Mouse (Mus musculus) large intestine, adult 2 months (tissue): ENCODE data around the gene Gbx1. TPM values are rescaled to one million over a fixed set of nuclear protein-coding genes. Genes with fewer than 3 reads are reported as not detected.
A peak's percentile ranks its signal among the peaks of the same experiment; 100 is the strongest.

Experiments used
- DNase-seq: peaks from one replicate; pipeline ENCODE4 v3.0.0-alpha.2; 2012; ENCODE audit warnings: low read depth, low spot score
- WGBS: fragments of 180-500 bp; shearing (Covaris S2); methylation state at CpG from one replicate; pipeline ENCODE4 v1.1.7; 2018; 5-methylcytosine and 5-hydroxymethylcytosine counted together
- polyA plus RNA-seq: library from polyadenylated mRNA; depleted of rRNA; stranded (reverse); fragments of >200 nt; gene quantifications from 2 replicates; pipeline ENCODE4 v1.2.3, GENCODE M21; 2012; rRNA removed

Gbx1 gene
- polyA plus RNA-seq, 1 experiment, result 0.02 TPM

- DNase-seq, result no peak
- 18% methylated on average over 11 of the region's 11 CpGs for WGBS
Observed at GRCm38 (mm10) chr5:24483326-24483725, 43.7 kb downstream of the Gbx1 start.

- DNase-seq, result no peak
- WGBS, result 47% methylated on average over 41 of the region's 41 CpGs
Observed at GRCm38 (mm10) chr5:24482247-24483079, 44.5 kb downstream of the Gbx1 start.

DNA sequence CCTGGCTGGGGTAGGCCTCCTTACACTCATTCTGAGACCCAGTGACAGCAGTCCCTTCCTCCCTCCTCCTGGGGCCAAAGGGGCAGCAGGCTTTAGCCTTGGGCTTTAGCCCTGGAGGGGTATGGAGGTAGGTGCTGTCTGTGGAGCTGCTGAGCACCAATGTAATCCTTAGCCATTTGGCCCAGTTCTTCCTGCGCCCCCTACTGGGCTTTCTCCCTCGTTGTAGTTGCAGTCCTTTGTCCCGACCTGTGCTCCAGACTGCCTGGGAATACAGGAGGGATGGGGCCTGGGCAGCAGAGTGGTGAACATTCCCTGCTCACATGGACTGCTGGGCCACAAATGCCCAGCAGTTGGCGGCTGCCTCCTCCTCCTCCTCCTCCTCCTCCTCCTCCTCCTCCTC is 45.4 kb downstream of the Gbx1 start:
- WGBS, result 18% methylated on average over 4 of the region's 4 CpGs
- DNase-seq, result no peak

GRCm38 (mm10) chr5:24477909-24478308 is 49.1 kb downstream of the Gbx1 start:
- no peak for DNase-seq
- 89% methylated on average over 9 of the region's 9 CpGs for WGBS

DNA sequence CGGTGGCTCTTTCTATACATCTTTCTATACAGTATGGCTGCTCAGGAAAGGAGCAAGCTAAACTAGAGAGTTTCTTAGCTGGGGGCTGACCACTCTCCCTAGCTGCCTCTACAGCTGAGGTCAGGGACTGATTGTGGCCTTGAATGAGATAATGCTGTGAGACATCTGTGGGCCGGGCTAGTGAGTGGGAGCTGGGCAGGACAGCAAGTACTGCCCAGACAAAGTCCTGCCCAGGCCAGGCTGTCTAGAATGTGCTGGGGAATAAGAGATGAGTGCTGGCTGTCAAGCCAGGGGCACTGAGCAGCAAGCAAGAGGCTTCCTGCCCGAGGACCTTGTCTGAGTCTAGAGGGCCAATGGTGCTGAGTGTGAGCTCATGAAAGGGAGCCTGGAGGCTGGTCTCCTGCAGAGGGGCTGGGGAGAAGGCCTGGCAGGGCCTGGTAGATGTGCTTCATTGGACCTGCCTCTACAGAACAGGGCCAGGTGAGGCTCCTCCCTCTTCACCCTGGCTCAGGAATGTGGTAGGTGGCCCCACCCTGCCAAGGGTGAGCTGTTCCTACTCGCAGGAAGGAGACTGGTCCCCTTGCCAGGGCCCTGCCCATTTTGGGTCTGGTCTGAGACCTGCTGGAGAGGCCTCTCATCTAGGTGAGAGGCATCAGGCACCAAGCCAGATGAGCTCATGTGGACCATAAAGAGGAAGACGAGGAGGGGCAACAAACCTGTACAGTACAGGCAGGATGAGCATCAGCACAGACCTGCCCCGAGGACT is 51.3 kb downstream of the Gbx1 start:
- WGBS, result 30% methylated on average over 6 of the region's 6 CpGs
- peak; percentile 59 for DNase-seq

GRCm38 (mm10) chr5:24474723-24475261 is 52.2 kb downstream of the Gbx1 start:
- DNase-seq, result no peak
- 17% methylated on average over 67 of the region's 67 CpGs for WGBS

- DNase-seq, result no peak
- WGBS, result 20% methylated on average over 77 of the region's 77 CpGs
Observed at GRCm38 (mm10) chr5:24474025-24474722, 52.8 kb downstream of the Gbx1 start.

DNA sequence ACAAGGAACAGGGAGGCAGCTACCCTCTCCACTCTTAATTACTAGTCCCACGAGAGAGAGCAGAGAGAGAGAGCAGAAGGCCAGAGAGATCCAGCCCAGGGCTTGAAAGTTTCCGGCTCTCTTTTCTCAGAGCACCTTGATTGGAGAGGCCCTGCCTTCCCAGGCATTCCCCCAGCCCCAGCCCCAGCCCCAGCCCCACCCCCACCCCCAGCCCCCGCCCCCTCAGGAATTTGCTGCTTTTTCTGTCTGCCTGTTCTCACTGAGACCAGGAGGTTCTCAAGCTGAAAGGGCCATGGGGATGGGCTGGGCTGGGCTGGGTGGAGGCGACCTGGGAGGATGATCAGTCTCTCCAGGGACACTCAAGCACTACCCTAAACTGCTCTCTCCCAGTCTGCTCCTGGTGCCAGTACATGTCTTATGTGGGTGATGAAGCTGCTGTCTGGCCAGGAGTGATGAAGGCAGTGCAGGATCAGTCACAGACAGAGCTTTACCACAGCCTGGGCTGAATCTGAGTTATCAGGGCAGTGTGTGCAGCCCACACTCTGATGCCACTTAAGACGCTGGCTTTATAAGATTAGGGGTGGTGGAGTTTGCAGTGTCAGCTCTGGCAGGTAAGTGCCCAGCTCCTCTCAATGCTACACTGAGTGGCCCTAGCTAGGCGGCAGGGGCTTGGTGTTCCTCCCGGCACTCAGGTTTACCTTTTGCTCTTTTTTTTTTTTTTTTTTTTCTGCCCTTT is 54.0 kb downstream of the Gbx1 start:
- WGBS, result 52% methylated on average over 7 of the region's 7 CpGs
- no peak for DNase-seq

GRCm38 (mm10) chr5:24470600-24470999 is 56.4 kb downstream of the Gbx1 start:
- peak; percentile 81 for DNase-seq
- WGBS, result 11% methylated on average over 5 of the region's 5 CpGs

GRCm38 (mm10) chr5:24466762-24467161 is 60.2 kb downstream of the Gbx1 start:
- DNase-seq, result no peak
- 79% methylated on average over 12 of the region's 12 CpGs for WGBS

- WGBS, result 80% methylated on average over 7 of the region's 7 CpGs
- no peak for DNase-seq
Observed at GRCm38 (mm10) chr5:24455613-24456012, 71.4 kb downstream of the Gbx1 start.

- WGBS, result 84% methylated on average over 3 of the region's 3 CpGs
Observed at GRCm38 (mm10) chr5:24455076-24455475, 71.9 kb downstream of the Gbx1 start.

DNA sequence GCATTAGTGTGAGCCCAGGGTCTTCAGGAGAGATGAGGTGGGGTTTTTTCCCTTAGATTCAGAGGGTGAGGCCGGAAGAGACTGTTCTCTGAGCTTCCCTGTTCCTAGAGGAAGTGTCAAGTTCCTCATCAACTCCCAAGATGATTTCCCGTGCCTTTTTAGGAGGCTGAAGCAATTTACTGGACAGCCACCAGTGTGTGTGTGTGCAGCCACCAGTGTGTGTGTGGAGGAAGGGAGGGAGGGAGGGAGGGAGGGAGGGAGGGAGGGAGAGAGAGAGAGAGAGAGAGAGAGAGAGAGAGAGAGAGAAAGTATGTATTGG is 73.1 kb downstream of the Gbx1 start:
- WGBS, result 21% methylated on average over 2 of the region's 2 CpGs
- DNase-seq, result no peak

More at GRCm38 (mm10) chr5:24455076-24455475, 71.9 kb downstream of the Gbx1 start:
- DNase-seq, result no peak

DNA sequence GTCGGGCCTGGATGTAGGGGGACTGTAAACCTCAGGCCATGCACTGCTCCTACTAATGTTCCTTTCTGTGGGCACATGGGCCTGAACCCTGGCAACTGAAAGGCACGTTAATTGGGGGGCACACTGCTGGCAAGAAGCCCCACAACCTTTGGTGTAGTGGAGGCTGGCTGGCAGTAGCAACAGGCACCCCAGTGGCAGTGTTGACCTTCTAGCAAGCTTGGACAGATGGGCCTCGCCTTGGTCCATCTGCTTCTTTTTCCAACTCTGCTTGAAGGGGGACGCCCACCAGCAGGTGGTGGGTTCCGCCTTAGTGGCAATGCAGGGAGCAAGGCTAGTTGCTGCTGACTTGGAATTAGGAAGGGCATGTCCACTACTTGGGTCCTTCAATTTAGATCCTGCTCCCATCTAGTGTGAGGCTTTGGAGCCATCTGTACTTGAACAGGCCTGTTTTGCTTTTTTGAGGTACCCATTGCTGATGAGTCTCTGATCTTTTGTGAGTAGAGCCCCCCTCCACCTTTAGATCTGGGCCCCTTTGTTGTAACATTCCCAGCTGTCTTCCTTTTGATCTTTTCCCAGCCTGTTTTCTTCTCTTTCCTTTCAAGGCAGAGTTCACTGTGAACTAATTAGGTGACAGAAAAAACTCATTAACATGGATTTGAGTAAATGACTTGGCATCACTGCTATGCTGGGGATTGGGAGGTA is 73.6 kb downstream of the Gbx1 start:
- WGBS, result 28% methylated on average over 5 of the region's 5 CpGs
- no peak for DNase-seq

Other genes with a start within 250 kb of the Gbx1 start
- 16.6 and 17.6 TPM in 2 replicates for gene Kcnh2, start 175.6 kb downstream of the Gbx1 start, polyA plus RNA-seq
- 3.1 and 4.3 TPM in 2 replicates for gene Nos3, start 162.4 kb downstream of the Gbx1 start, polyA plus RNA-seq
- gene Atg9b, start 135.1 kb downstream of the Gbx1 start, polyA plus RNA-seq, result 0.93 and 1.0 TPM in 2 replicates
- 57.7 and 79.6 TPM in 2 replicates for gene Abcb8, start 133.5 kb downstream of the Gbx1 start, polyA plus RNA-seq
- 0.38 and 1.1 TPM in 2 replicates for gene Asic3, start 113.8 kb downstream of the Gbx1 start, polyA plus RNA-seq
- gene Cdk5, start 103.7 kb downstream of the Gbx1 start, polyA plus RNA-seq, result 59.2 and 62.5 TPM in 2 replicates
- 66.2 and 89.9 TPM in 2 replicates for gene Slc4a2, start 103.4 kb downstream of the Gbx1 start, polyA plus RNA-seq
- 185 and 240 TPM in 2 replicates for gene Fastk, start 81.9 kb downstream of the Gbx1 start, polyA plus RNA-seq
- 65.4 and 70.3 TPM in 2 replicates for gene Tmub1, start 79.3 kb downstream of the Gbx1 start, polyA plus RNA-seq
- 30.4 and 37.2 TPM in 2 replicates for gene Agap3, start 75.0 kb downstream of the Gbx1 start, polyA plus RNA-seq
- 0.14 and 0.20 TPM in 2 replicates for gene Asb10, start 13.8 kb upstream of the Gbx1 start, polyA plus RNA-seq
- not detected in 2 replicates for gene 4931409K22Rik, start 29.6 kb upstream of the Gbx1 start, polyA plus RNA-seq
- gene Abcf2, start 50.3 kb upstream of the Gbx1 start, polyA plus RNA-seq, result 33.9 and 36.5 TPM in 2 replicates
- 13.5 and 17.4 TPM in 2 replicates for gene Chpf2, start 59.5 kb upstream of the Gbx1 start, polyA plus RNA-seq
- gene Smarcd3, start 97.2 kb upstream of the Gbx1 start, polyA plus RNA-seq, result 9.3 and 10.0 TPM in 2 replicates
- gene Nub1, start 158.3 kb upstream of the Gbx1 start, polyA plus RNA-seq, result 27.5 and 36.4 TPM in 2 replicates
- gene Wdr86, start 203.5 kb upstream of the Gbx1 start, polyA plus RNA-seq, result 0.62 and 1.3 TPM in 2 replicates
- gene Crygn, start 230.8 kb upstream of the Gbx1 start, polyA plus RNA-seq, result 0.11 TPM in 1 of 2 replicates, not detected in the other